Mouse (Mus musculus): ENCODE measurements around the gene Kif21b.

GRCm38 (mm10) chr1:136156951-136157350 is 25.8 kb downstream of the Kif21b start:
- TF ChIP-seq EP300 (IDR thresholded peaks at IDR 0.05) (no peak), CTCF (IDR thresholded peaks at IDR 0.05) (no peak)
